Comparison of ENCODE assay signal across 8 mouse cellular contexts in the genomic region with DNA sequence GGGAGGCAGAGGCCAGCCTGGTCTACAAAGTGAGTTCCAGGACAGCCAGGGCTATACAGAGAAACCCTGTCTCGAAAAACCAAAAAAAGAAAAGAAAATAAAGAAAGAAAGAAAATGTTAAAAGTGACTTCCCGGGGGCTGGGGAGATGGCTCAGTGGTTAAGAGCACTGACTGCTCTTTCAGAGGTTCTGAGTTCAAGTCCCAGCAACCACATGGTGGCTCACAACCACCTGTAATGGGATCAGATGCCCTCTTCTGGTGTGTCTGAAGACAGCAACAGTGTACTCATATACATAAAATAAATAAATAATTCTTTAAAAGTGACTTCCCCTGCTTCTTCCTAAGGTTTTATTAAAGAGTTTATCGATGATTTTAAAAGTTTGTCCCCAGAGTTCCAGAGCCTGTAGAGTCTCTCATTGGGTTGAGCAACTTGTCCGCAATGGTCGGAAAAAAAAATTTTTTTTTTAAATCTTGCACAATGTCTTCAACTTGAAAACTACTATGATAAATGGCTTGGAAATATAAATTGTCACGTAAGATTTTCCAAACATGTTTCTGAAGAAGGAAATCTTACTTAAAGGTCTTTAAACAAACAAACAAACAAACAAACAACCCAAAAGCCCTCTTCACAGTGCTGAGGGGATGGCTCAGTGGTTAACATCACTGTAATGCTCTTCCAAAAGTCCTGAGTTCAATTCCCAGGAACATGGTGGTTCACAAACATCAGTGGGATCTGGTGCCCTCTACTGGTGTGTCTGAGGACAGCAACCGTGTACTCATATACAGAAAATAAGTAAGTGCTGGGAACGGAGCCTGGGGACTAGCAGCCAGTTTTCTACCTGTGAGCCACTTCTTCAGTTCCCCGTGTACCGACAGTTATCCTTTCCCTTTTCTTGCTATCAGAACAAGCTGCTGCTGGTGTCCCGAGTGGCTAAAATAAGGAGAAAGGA. TPM values are rescaled to one million over a fixed set of nuclear protein-coding genes. Genes with fewer than 3 reads are reported as not detected.
DNase-seq lines count a peak whose midpoint lies in the region; ATAC-seq and TF ChIP-seq lines count a peak whose summit lies in the region.

No protein-coding gene starts in this region.

- peak overlapping the region; percentile 47 for H3K4me2 ChIP-seq in hindbrain, embryonic 16.5 days (ENCODE audit: low read length)
- peak overlapping the region; percentile 59 for H3K4me2 ChIP-seq in lung, embryonic 16.5 days (ENCODE audit: low read depth, low read length)

- H3K36me3 ChIP-seq in erythroblast, embryonic 14.5 days (ENCODE audit: control insufficient read depth), result peaks cover 24% of the 10 kb centered on the region
- H3K36me3 ChIP-seq in C2C12 (ENCODE audit: control insufficient read depth, insufficient read depth), result peaks cover 9% of the 10 kb centered on the region
- H3K36me3 ChIP-seq in hindbrain, embryonic 16.5 days (ENCODE audit: control insufficient read depth, insufficient read depth, low read length), result peaks cover 5% of the 10 kb centered on the region
- peaks cover 9% of the 10 kb centered on the region for H3K36me3 ChIP-seq in lung, embryonic 16.5 days (ENCODE audit: control insufficient read depth, insufficient read depth, low read length)
- 0 out of 2 replicates have a peak, but pooled peaks cover 6% of the 10 kb centered on the region for H3K36me3 ChIP-seq in thymus, adult 2 months (ENCODE audit: control insufficient read depth, insufficient read depth, low read length)

- H3K9ac ChIP-seq in hindbrain, embryonic 16.5 days (ENCODE audit: low read depth, low read length), result no peak overlapping the region
- peak overlapping the region; percentile 41; the same call in 1 of the 2 replicates for H3K9ac ChIP-seq in lung, embryonic 16.5 days (ENCODE audit: low read length)

- peak; percentile 21 to 25 for DNase-seq in cerebellum, postnatal 10 days
- DNase-seq in thymus, adult 2 months, result peak; percentile 12
- DNase-seq in frontal cortex, postnatal 25 days (ENCODE audit: low spot score in 2 of 2), result no peak

- WGBS in hindbrain, embryonic 16.5 days, result 67% methylated on average over 11 of the region's 11 CpGs
- WGBS in lung, embryonic 16.5 days, result 56% methylated on average over 11 of the region's 11 CpGs
- WGBS in thymus, adult 2 months, result 69% methylated on average over 11 of the region's 11 CpGs

- H3K79me3 ChIP-seq in C2C12 (ENCODE audit: low read depth), result peaks cover 34% of the 10 kb centered on the region

- peaks cover 41% of the 10 kb centered on the region for H3K79me2 ChIP-seq in C2C12 (ENCODE audit: control insufficient read depth, insufficient read depth)

- peaks cover 28% of the 10 kb centered on the region for H3K4me1 ChIP-seq in erythroblast, embryonic 14.5 days (ENCODE audit: control insufficient read depth)
- peaks cover 9% of the 10 kb centered on the region for H3K4me1 ChIP-seq in hindbrain, embryonic 16.5 days (ENCODE audit: control insufficient read depth, insufficient read depth, low read depth, low read length)
- H3K4me1 ChIP-seq in lung, embryonic 16.5 days (replicated peaks; ENCODE audit: control insufficient read depth, insufficient read depth, low read length), result peaks cover 9% of the 10 kb centered on the region; the same call in 1 of the 2 replicates
- H3K4me1 ChIP-seq in thymus, adult 2 months (replicated peaks; ENCODE audit: control insufficient read depth, insufficient read depth, low read length), result 0 out of 2 replicates have a peak, but pooled peaks cover 2% of the 10 kb centered on the region

- TF ChIP-seq POLR2A in thymus, adult 2 months (IDR thresholded peaks at IDR 0.05; ENCODE audit: control insufficient read depth, extremely low read depth, insufficient read depth, low read length, poor library complexity), result no peak

- no peak for ATAC-seq in erythroblast, adult 5-6 weeks (replicated peaks; ENCODE audit: low FRiP score, poor library complexity, severe bottlenecking)
- no peak for ATAC-seq in hindbrain, embryonic 16.5 days
- ATAC-seq in lung, embryonic 16.5 days (ENCODE audit: low read depth), result no peak

- H3K9me3 ChIP-seq in erythroblast, embryonic 14.5 days (ENCODE audit: control insufficient read depth, low read length), result no peaks in the 10 kb centered on the region
- no peaks in the 10 kb centered on the region for H3K9me3 ChIP-seq in hindbrain, embryonic 16.5 days (ENCODE audit: control insufficient read depth, low read length)
- H3K9me3 ChIP-seq in lung, embryonic 16.5 days (ENCODE audit: control insufficient read depth, low read length), result no peaks in the 10 kb centered on the region

- no peak overlapping the region for H3K27ac ChIP-seq in hindbrain, embryonic 16.5 days (ENCODE audit: low read depth, low read length)
- H3K27ac ChIP-seq in lung, embryonic 16.5 days (ENCODE audit: low read length), result peak overlapping the region; percentile 82
- H3K27ac ChIP-seq in thymus, adult 2 months (ENCODE audit: control insufficient read depth, insufficient read depth, low read length), result no peak overlapping the region

- no peaks in the 10 kb centered on the region for H3K27me3 ChIP-seq in erythroblast, embryonic 14.5 days (ENCODE audit: control insufficient read depth)
- H3K27me3 ChIP-seq in C2C12 (ENCODE audit: control insufficient read depth, insufficient read depth, insufficient read length), result no peaks in the 10 kb centered on the region
- H3K27me3 ChIP-seq in hindbrain, embryonic 16.5 days (replicated peaks; ENCODE audit: control insufficient read depth, insufficient read depth, low read length), result no peaks in the 10 kb centered on the region
- H3K27me3 ChIP-seq in lung, embryonic 16.5 days (ENCODE audit: control insufficient read depth, insufficient read depth, low read depth, low read length), result no peaks in the 10 kb centered on the region
- no peaks in the 10 kb centered on the region for H3K27me3 ChIP-seq in thymus, adult 2 months (ENCODE audit: control insufficient read depth, insufficient read depth, low read length)

- H3K4me3 ChIP-seq in erythroblast, embryonic 14.5 days (replicated peaks), result peak overlapping the region; percentile 100
- peak overlapping the region; percentile 23 for H3K4me3 ChIP-seq in C2C12 (ENCODE audit: insufficient read depth, poor library complexity, severe bottlenecking)
- H3K4me3 ChIP-seq in hindbrain, embryonic 16.5 days (ENCODE audit: low read length), result peak overlapping the region; percentile 95
- H3K4me3 ChIP-seq in lung, embryonic 16.5 days (ENCODE audit: low read length), result peak overlapping the region; percentile 43
- H3K4me3 ChIP-seq in thymus, adult 2 months (ENCODE audit: control insufficient read depth, insufficient read depth, low read length), result peak overlapping the region; percentile 90

- no peak overlapping the region for H3ac ChIP-seq in C2C12 (ENCODE audit: control insufficient read depth, insufficient read length, low read depth)

- TF ChIP-seq CTCF in C2C12 (IDR thresholded peaks at IDR 0.05; ENCODE audit: control insufficient read depth, insufficient read depth, insufficient read length), result no peak
- no peak for TF ChIP-seq CTCF in thymus, adult 2 months (IDR thresholded peaks at IDR 0.05; ENCODE audit: borderline replicate concordance, control insufficient read depth, extremely low read depth, insufficient read depth, low read length, poor library complexity)

TF ChIP-seq in C2C12, 6 proteins besides CTCF, POLR2A, EP300 and RAD21:
- TF ChIP-seq CEBPB (IDR thresholded peaks at IDR 0.05; ENCODE audit: low read depth), result no peak
- peak; percentile 16 for TF ChIP-seq MAX (IDR thresholded peaks at IDR 0.05)
- TF ChIP-seq MYOG (IDR thresholded peaks at IDR 0.05; ENCODE audit: control insufficient read depth, extremely low read depth, insufficient read length), result no peak
- TF ChIP-seq MYOD1 (IDR thresholded peaks at IDR 0.05; ENCODE audit: control insufficient read depth, insufficient read length, low read depth), result no peak
- TF ChIP-seq USF1 (IDR thresholded peaks at IDR 0.05; ENCODE audit: low read depth), result no peak
- no peak for TF ChIP-seq FOSL1 (IDR thresholded peaks at IDR 0.05; ENCODE audit: insufficient read depth, low read length, poor library complexity, severe bottlenecking)

RNA-seq across cellular contexts. Expression of a gene that starts 0.8 kb away (rescaled TPM):
- 0.63 TPM in 2 replicates for polyA plus RNA-seq in erythroblast, embryonic 14.5 days (2012)
- total RNA-seq in erythroblast, adult 5-6 weeks (2015; ENCODE audit: low replicate concordance), result 25.9 and 29.0 TPM in 2 replicates
- 44.0 and 45.0 TPM in 2 replicates for total RNA-seq in erythroblast, adult 5-6 weeks (2017; ENCODE audit: low replicate concordance)
- polyA plus RNA-seq in C2C12 (2012; fragmentation: generic; extraction: Trizol), result 28.8 TPM
- polyA plus RNA-seq in hindbrain, embryonic 16.5 days (2015; fragmentation: Nextera tagmentation; extraction: Ambion mirVana), result 21.7 and 26.6 TPM in 2 replicates
- 63.8 and 65.7 TPM in 2 replicates for polyA plus RNA-seq in lung, embryonic 16.5 days (2015; fragmentation: Nextera tagmentation; extraction: Ambion mirVana)
- 30.9 and 37.7 TPM in 2 replicates for polyA plus RNA-seq in thymus, adult 2 months (2012; rRNA removed)

RNA-seq across cellular contexts. Expression of a gene that starts 37.1 kb away (rescaled TPM):
- polyA plus RNA-seq in erythroblast, embryonic 14.5 days (2012), result 0.06 TPM in 1 of 2 replicates, not detected in the other
- 9.4 and 29.2 TPM in 2 replicates for total RNA-seq in erythroblast, adult 5-6 weeks (2015; ENCODE audit: low replicate concordance)
- total RNA-seq in erythroblast, adult 5-6 weeks (2017; ENCODE audit: low replicate concordance), result 11.8 and 12.0 TPM in 2 replicates
- 20.1 TPM for polyA plus RNA-seq in C2C12 (2012; fragmentation: generic; extraction: Trizol)
- polyA plus RNA-seq in hindbrain, embryonic 16.5 days (2015; fragmentation: Nextera tagmentation; extraction: Ambion mirVana), result 0.35 and 0.50 TPM in 2 replicates
- 5.9 and 6.5 TPM in 2 replicates for polyA plus RNA-seq in lung, embryonic 16.5 days (2015; fragmentation: Nextera tagmentation; extraction: Ambion mirVana)
- 0.60 and 0.65 TPM in 2 replicates for polyA plus RNA-seq in thymus, adult 2 months (2012; rRNA removed)

RNA-seq across cellular contexts. Expression of a gene that starts 41.9 kb away (rescaled TPM):
- polyA plus RNA-seq in erythroblast, embryonic 14.5 days (2012), result 1.1 and 1.4 TPM in 2 replicates
- 13.8 and 14.0 TPM in 2 replicates for total RNA-seq in erythroblast, adult 5-6 weeks (2015; ENCODE audit: low replicate concordance)
- total RNA-seq in erythroblast, adult 5-6 weeks (2017; ENCODE audit: low replicate concordance), result 27.9 and 33.1 TPM in 2 replicates
- polyA plus RNA-seq in C2C12 (2012; fragmentation: generic; extraction: Trizol), result 30.0 TPM
- 58.1 and 66.1 TPM in 2 replicates for polyA plus RNA-seq in hindbrain, embryonic 16.5 days (2015; fragmentation: Nextera tagmentation; extraction: Ambion mirVana)
- polyA plus RNA-seq in lung, embryonic 16.5 days (2015; fragmentation: Nextera tagmentation; extraction: Ambion mirVana), result 69.8 and 72.3 TPM in 2 replicates
- polyA plus RNA-seq in thymus, adult 2 months (2012; rRNA removed), result 44.9 and 45.3 TPM in 2 replicates

Comparison
In these comparisons a context has a peak if more than half of its experiments do, and no peak if none do; other contexts are left out.
1. H3K4me3 ChIP-seq: peak in every context shown above with its lines; median percentile 100 in erythroblast, embryonic 14.5 days; 95 in hindbrain, embryonic 16.5 days; 90 in thymus, adult 2 months; 43 in lung, embryonic 16.5 days; 23 in C2C12.
2. DNase-seq: peak in cerebellum, postnatal 10 days (2 of 2) and thymus, adult 2 months (single experiment); none in frontal cortex, postnatal 25 days (0 of 2).
3. RNA of a gene that starts 0.8 kb away (polyA plus RNA-seq): 63.8 to 65.7 TPM in lung, embryonic 16.5 days, 30.9 to 37.7 TPM in thymus, adult 2 months, 28.8 TPM in C2C12 (single experiment) and 21.7 to 26.6 TPM in hindbrain, embryonic 16.5 days; 0.63 TPM in erythroblast, embryonic 14.5 days; every median in the first group is over 10 times any median in the second.
4. RNA of a gene that starts 41.9 kb away (polyA plus RNA-seq): 69.8 to 72.3 TPM in lung, embryonic 16.5 days, 58.1 to 66.1 TPM in hindbrain, embryonic 16.5 days, 44.9 to 45.3 TPM in thymus, adult 2 months and 30.0 TPM in C2C12 (single experiment); 1.1 to 1.4 TPM in erythroblast, embryonic 14.5 days; every median in the first group is over 10 times any median in the second.